Mouse (Mus musculus): ENCODE measurements around the gene Ist1. TPM values are rescaled to one million over a fixed set of nuclear protein-coding genes. Genes with fewer than 3 reads are reported as not detected.

Ist1 gene
- 160 TPM in 2 replicates for polyA plus RNA-seq (2015; fragmentation: Nextera tagmentation; extraction: Ambion mirVana)

DNA sequence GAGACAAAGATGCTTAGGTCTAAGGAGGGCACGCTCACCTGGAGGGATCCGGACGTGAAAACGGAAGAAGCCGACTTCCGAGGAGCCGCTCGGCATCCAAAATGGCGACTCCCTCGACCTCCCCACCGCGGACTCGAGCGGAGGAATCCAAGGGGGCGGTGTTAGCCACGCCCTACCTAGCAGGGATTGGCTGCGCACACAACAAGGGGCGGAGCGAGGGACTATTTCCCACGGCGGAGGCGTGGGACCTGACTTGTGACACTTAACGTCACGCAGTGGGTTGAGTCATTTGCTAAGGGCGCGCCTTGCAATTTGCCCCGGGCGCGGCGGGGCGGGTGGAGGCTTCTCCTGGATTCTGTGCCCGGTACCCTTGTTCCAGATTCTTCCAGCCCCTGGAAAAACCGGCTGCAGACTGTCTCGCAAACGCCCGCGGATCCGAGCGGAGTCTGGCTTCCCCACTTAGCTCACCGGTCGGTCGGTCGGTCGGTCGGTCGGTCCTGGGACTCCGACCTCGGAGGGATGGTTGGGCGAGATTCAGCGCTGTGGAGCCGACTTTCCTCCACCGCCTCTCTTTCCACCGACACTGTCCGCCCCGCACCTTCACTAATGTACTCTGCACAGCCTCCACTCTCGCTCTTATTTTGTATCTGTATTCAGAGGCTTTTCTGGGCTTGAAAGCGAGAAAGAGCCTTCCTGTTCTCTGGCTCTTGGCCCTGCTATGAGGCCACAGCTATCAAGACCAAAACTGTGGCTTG, at the start of gene Ist1:
Ist1 (minus strand) TSS at position 115 of the 755 bp plus-strand sequence.
- Histone ChIP-seq H3K27me3 (ENCODE audit: insufficient read depth, low read length) (no peaks in the 10 kb centered on the region), H3K9ac (replicated peaks; ENCODE audit: low read length) (peak within 1 kb of the TSS; percentile 96), H3K4me3 (ENCODE audit: low read length) (peak within 1 kb of the TSS; percentile 86), H3K4me2 (replicated peaks; ENCODE audit: low read depth, low read length) (peak within 1 kb of the TSS; percentile 82), H3K27ac (ENCODE audit: low read length) (peak within 1 kb of the TSS; percentile 86), H3K9me3 (ENCODE audit: low read length) (no peaks in the 10 kb centered on the region), H3K36me3 (ENCODE audit: insufficient read depth, low read length) (no peaks in the 10 kb centered on the region), H3K4me1 (ENCODE audit: insufficient read depth, low read length) (peaks cover 21% of the 10 kb centered on the region)
- ATAC-seq (ENCODE audit: low FRiP score, low TSS enrichment) = peak; percentile 98
- under 1% methylated on average over 57 of the region's 57 CpGs for WGBS

DNA sequence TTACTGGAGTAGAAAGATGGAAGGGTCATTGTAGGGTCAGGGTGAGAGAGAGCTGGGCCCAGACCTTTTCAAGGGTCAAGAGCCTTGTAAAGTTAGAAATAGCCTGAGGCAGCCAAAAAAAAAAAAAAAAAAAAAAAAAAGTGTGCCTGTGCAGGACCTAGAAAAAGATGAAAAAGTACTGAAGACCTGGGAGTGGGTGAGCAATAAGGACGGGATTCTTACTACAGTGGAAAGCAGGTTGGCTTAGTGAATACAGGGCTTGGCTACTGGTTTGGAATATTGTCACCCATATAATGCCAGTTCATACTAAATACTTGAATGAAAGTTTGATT, 45.0 kb upstream of the Ist1 start:
- WGBS = 79% methylated on average over 1 of the region's 1 CpGs
- no peaks in the 10 kb centered on the region for H3K9me3 ChIP-seq (ENCODE audit: low read length)
- peak overlapping the region; percentile 85 for H3K4me3 ChIP-seq (ENCODE audit: low read length)
- peaks cover 11% of the 10 kb centered on the region for H3K36me3 ChIP-seq (ENCODE audit: insufficient read depth, low read length)
- 0 out of 2 replicates have a peak overlapping the region, but pooled peaks have one; percentile 61 for H3K27ac ChIP-seq (ENCODE audit: low read length)
- H3K9ac ChIP-seq (replicated peaks; ENCODE audit: low read length) = peak overlapping the region; percentile 93
- H3K27me3 ChIP-seq (ENCODE audit: insufficient read depth, low read length) = no peaks in the 10 kb centered on the region
- no peak for ATAC-seq (ENCODE audit: low FRiP score, low TSS enrichment)
- H3K4me2 ChIP-seq (replicated peaks; ENCODE audit: low read depth, low read length) = peak overlapping the region; percentile 71
- peaks cover 12% of the 10 kb centered on the region for H3K4me1 ChIP-seq (ENCODE audit: insufficient read depth, low read length)

DNA sequence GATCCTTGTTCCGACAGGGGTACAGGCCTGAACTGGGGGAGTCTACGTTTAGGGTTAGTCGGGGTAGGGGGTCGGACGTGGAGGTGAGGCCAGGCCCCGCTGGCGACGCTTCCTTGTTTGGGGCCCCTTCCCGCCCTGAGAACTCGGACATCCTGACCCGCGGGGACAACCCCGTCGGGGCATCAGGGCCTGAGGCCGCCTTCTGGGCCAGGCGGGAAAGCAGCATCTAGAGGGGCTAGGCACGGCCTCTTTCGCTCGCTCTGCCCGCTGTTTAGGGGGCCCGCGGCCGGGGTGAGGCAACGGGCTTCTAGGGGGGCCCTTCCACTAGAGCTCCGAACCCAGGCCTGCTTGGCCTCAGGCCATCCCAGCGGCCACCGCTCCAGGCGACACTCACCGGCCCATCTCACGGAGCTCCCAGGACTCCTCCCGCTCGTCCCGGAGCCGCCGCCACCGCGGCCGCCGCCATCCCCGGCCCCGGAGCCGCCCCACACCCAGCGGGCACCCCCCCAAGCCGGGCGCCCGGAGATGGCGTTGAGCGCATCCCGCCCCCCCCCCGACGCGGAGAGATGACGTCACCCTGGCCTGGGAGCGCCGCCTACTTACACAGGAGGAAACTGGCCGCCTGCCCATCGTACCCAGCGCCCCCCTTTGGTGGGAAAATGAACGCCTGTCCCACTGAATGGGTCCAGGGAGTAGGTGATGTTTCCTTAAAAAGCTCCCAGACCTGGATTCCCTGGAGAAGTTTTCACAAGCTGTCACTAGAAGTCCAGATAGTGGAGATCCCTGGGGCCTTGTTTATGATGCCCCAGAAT, 44.4 kb upstream of the Ist1 start, which contains the start of gene Atxn1l:
Atxn1l (minus strand) TSS at position 503 of the 812 bp plus-strand sequence.
- peak within 1 kb of the TSS; percentile 93 for H3K9ac ChIP-seq (replicated peaks; ENCODE audit: low read length)
- H3K9me3 ChIP-seq (ENCODE audit: low read length) = no peaks in the 10 kb centered on the region
- peaks cover 12% of the 10 kb centered on the region for H3K4me1 ChIP-seq (ENCODE audit: insufficient read depth, low read length)
- H3K4me2 ChIP-seq (replicated peaks; ENCODE audit: low read depth, low read length) = peak within 1 kb of the TSS; percentile 71
- peak within 1 kb of the TSS; percentile 85 for H3K4me3 ChIP-seq (ENCODE audit: low read length)
- under 1% methylated on average over 54 of the region's 59 CpGs for WGBS
- H3K36me3 ChIP-seq (ENCODE audit: insufficient read depth, low read length) = peaks cover 17% of the 10 kb centered on the region
- peak; percentile 90 for ATAC-seq (ENCODE audit: low FRiP score, low TSS enrichment)
- no peaks in the 10 kb centered on the region for H3K27me3 ChIP-seq (ENCODE audit: insufficient read depth, low read length)
- peak within 1 kb of the TSS; percentile 61 for H3K27ac ChIP-seq (ENCODE audit: low read length)

DNA sequence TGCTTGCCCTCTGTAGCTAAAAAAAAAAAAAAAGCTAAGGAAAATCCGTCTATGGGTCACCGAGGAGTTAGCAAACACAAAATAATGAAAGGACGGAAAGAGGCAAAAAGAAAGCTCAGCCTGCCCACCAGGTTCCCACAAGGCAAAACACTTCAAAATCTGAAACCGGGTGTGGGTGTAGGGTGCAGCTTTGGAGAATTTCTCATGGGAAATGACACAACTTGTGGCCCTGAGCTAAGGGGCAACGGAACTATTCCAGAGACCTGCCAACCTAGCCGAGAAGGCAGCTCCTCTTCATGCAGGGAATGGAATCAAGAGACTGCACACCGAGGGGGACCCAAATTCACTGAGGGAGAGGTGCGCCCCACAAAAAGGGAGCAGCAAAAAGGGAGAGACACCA, 43.8 kb upstream of the Ist1 start:
- H3K4me1 ChIP-seq (ENCODE audit: insufficient read depth, low read length) = peaks cover 12% of the 10 kb centered on the region
- 0 out of 2 replicates have a peak, but pooled peaks have one; percentile 18 for ATAC-seq (ENCODE audit: low FRiP score, low TSS enrichment)
- H3K27ac ChIP-seq (ENCODE audit: low read length) = no peak overlapping the region; the same call in 1 of the 2 replicates
- peak overlapping the region; percentile 93 for H3K9ac ChIP-seq (replicated peaks; ENCODE audit: low read length)
- peaks cover 23% of the 10 kb centered on the region for H3K36me3 ChIP-seq (ENCODE audit: insufficient read depth, low read length)
- WGBS = 5% methylated on average over 8 of the region's 8 CpGs
- H3K4me2 ChIP-seq (replicated peaks; ENCODE audit: low read depth, low read length) = peak overlapping the region; percentile 71
- H3K9me3 ChIP-seq (ENCODE audit: low read length) = no peaks in the 10 kb centered on the region
- H3K4me3 ChIP-seq (ENCODE audit: low read length) = peak overlapping the region; percentile 85
- no peaks in the 10 kb centered on the region for H3K27me3 ChIP-seq (ENCODE audit: insufficient read depth, low read length)

DNA sequence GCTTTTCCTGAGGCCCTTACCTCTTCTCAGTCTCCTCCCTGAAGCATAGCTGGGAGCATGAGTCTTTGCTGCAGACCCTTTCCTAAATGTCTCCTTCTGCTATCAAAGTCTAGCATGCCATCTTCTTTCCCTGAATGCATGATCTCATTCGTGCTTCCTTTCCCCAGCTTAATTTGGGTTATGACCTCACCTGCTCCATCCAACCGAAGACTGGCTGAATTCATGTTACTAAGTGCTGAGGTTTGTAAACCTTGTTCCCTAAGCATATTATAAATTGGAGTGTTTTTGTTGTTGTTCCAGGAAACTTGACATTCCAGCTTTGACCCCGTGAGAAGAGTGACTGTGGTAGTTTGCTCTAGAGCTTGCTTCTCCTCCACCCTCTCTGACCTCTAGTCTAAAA, 41.0 kb upstream of the Ist1 start:
- ATAC-seq (ENCODE audit: low FRiP score, low TSS enrichment) = no peak
- no peak overlapping the region for H3K9ac ChIP-seq (replicated peaks; ENCODE audit: low read length)
- H3K4me3 ChIP-seq (ENCODE audit: low read length) = no peak overlapping the region
- H3K27ac ChIP-seq (ENCODE audit: low read length) = no peak overlapping the region
- no peaks in the 10 kb centered on the region for H3K27me3 ChIP-seq (ENCODE audit: insufficient read depth, low read length)
- peaks cover 31% of the 10 kb centered on the region for H3K36me3 ChIP-seq (ENCODE audit: insufficient read depth, low read length)
- 76% methylated on average over 3 of the region's 3 CpGs for WGBS
- peaks cover 12% of the 10 kb centered on the region for H3K4me1 ChIP-seq (ENCODE audit: insufficient read depth, low read length)
- no peak overlapping the region for H3K4me2 ChIP-seq (replicated peaks; ENCODE audit: low read depth, low read length)
- no peaks in the 10 kb centered on the region for H3K9me3 ChIP-seq (ENCODE audit: low read length)

DNA sequence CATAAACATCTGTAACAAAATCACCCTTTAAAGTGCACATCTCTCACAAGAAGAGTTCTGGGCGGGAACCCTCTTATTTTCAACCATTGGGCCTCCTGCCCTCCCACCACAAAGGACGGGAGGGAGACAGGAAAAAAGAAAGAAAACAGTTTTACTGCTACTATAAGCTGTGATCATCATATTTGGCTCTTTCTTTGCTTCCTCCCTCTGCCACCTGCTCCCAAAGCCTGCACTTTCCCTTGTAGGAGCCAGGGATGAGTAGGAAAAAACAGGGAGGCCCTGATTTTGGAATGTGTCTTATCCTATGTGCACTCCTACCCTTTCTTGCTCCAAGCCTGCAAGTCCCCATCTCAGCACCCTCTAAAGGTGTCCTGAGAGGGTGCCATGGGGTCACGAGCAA, 38.0 kb upstream of the Ist1 start:
- no peak overlapping the region for H3K9ac ChIP-seq (replicated peaks; ENCODE audit: low read length)
- H3K4me1 ChIP-seq (ENCODE audit: insufficient read depth, low read length) = peaks cover 4% of the 10 kb centered on the region
- H3K4me2 ChIP-seq (replicated peaks; ENCODE audit: low read depth, low read length) = no peak overlapping the region
- no peak overlapping the region for H3K4me3 ChIP-seq (ENCODE audit: low read length)
- WGBS = 76% methylated on average over 3 of the region's 3 CpGs
- no peaks in the 10 kb centered on the region for H3K27me3 ChIP-seq (ENCODE audit: insufficient read depth, low read length)
- H3K27ac ChIP-seq (ENCODE audit: low read length) = no peak overlapping the region
- H3K36me3 ChIP-seq (ENCODE audit: insufficient read depth, low read length) = peaks cover 36% of the 10 kb centered on the region
- H3K9me3 ChIP-seq (ENCODE audit: low read length) = no peaks in the 10 kb centered on the region
- no peak for ATAC-seq (ENCODE audit: low FRiP score, low TSS enrichment)

DNA sequence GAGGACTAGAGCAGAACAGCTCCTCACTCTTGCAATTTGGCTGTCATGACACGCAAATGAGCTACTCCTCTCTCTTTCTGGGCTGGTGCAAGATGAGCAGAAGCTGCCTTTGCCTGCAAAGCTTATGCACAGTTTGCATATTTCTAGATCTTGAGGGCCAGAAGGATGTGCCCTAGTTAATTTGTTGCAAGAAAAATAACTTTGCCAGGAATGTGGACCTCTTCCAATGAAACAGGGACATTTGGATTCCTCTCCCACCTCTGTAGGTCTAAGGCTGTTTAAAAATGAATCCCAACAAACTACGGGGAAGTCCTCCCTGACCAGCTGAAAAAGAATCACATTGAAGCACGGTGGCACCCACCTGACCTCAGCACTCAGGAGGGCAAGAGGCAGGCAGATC, 32.0 kb upstream of the Ist1 start:
- H3K4me2 ChIP-seq (replicated peaks; ENCODE audit: low read depth, low read length) = no peak overlapping the region
- 75% methylated on average over 3 of the region's 3 CpGs for WGBS
- H3K27me3 ChIP-seq (ENCODE audit: insufficient read depth, low read length) = no peaks in the 10 kb centered on the region
- H3K36me3 ChIP-seq (ENCODE audit: insufficient read depth, low read length) = peaks cover 62% of the 10 kb centered on the region
- no peak overlapping the region for H3K9ac ChIP-seq (replicated peaks; ENCODE audit: low read length)
- 0 out of 2 replicates have a peak overlapping the region, but pooled peaks have one; percentile 28 for H3K27ac ChIP-seq (ENCODE audit: low read length)
- no peaks in the 10 kb centered on the region for H3K4me1 ChIP-seq (ENCODE audit: insufficient read depth, low read length)
- ATAC-seq (ENCODE audit: low FRiP score, low TSS enrichment) = no peak
- H3K9me3 ChIP-seq (ENCODE audit: low read length) = no peaks in the 10 kb centered on the region
- no peak overlapping the region for H3K4me3 ChIP-seq (ENCODE audit: low read length)

DNA sequence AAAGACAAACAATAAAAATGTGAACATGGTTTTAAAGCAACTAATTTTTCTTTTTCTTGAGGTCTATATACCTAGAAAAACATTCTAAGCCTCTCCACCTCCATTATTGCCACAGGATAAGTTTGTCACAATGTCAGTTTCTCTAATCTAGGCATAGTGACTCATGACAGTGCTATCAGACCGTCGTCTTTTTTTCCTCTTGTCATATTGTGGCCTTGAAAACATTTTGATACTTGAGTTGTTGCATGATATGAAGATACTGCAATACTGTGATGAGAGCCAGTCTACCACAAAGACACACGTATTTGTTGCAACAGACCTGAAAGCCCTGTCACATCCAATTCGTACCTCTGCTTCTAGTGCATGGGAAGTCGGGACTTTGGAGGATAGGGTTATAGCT, 21.9 kb upstream of the Ist1 start:
- H3K4me3 ChIP-seq (ENCODE audit: low read length) = no peak overlapping the region

DNA sequence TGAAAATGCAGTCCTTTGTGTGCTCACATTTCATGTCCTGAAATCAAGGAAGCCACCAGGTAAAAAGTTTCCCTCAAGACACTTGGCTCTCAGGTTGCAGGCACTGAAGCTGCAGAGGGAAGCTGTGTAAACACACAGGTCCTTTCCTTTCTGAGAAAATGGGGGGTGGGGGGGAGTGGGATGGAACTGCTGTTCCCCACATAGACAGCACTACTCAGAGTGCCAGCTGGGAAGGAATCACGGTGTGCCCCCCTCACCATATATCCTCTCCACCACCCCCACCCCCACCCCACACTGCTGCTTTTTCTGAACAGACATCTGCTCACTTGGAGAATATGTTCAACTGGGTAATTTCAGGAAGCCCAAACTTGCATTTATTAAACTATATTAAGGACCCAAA, 19.5 kb upstream of the Ist1 start:
- Histone ChIP-seq H3K27ac (ENCODE audit: low read length) (no peak overlapping the region), H3K9ac (replicated peaks; ENCODE audit: low read length) (no peak overlapping the region), H3K9me3 (ENCODE audit: low read length) (no peaks in the 10 kb centered on the region), H3K36me3 (ENCODE audit: insufficient read depth, low read length) (peaks cover 73% of the 10 kb centered on the region), H3K4me2 (replicated peaks; ENCODE audit: low read depth, low read length) (no peak overlapping the region), H3K27me3 (ENCODE audit: insufficient read depth, low read length) (no peaks in the 10 kb centered on the region), H3K4me3 (ENCODE audit: low read length) (no peak overlapping the region), H3K4me1 (ENCODE audit: insufficient read depth, low read length) (peaks cover 8% of the 10 kb centered on the region)
- ATAC-seq (ENCODE audit: low FRiP score, low TSS enrichment) = no peak
- 83% methylated on average over 1 of the region's 1 CpGs for WGBS

More for the DNA sequence above, 21.9 kb upstream of the Ist1 start:
- H3K9ac ChIP-seq (replicated peaks; ENCODE audit: low read length) = no peak overlapping the region
- peaks cover 70% of the 10 kb centered on the region for H3K36me3 ChIP-seq (ENCODE audit: insufficient read depth, low read length)
- no peak overlapping the region for H3K27ac ChIP-seq (ENCODE audit: low read length)
- no peak overlapping the region for H3K4me2 ChIP-seq (replicated peaks; ENCODE audit: low read depth, low read length)
- 93% methylated on average over 5 of the region's 5 CpGs for WGBS
- H3K27me3 ChIP-seq (ENCODE audit: insufficient read depth, low read length) = no peaks in the 10 kb centered on the region
- H3K4me1 ChIP-seq (ENCODE audit: insufficient read depth, low read length) = no peaks in the 10 kb centered on the region
- no peaks in the 10 kb centered on the region for H3K9me3 ChIP-seq (ENCODE audit: low read length)
- ATAC-seq (ENCODE audit: low FRiP score, low TSS enrichment) = no peak
